Mouse (Mus musculus) liver, embryonic 15.5 days (tissue): ENCODE results near the gene Ldb3. TPM values are rescaled to one million over a fixed set of nuclear protein-coding genes. Genes with fewer than 3 reads are reported as not detected.

Source experiments
- ATAC-seq: fragments of 200-750 bp; cut with Nextera tagmentation; 2 replicates; pipeline ENCODE4 v1.8.0; 2017; ENCODE audit warnings: moderate number of reproducible peaks, mild to moderate bottlenecking, moderate library complexity; ENCODE audit not compliant: insufficient read depth
- H3K27ac ChIP-seq: fragments of 300-500 bp; sonication (generic); replicated peaks from 2 replicates; pipeline ENCODE4 v1.5.1; 2015; ENCODE audit warnings: mild to moderate bottlenecking, inconsistent platforms
- H3K27me3 ChIP-seq: fragments of 300-500 bp; sonication (generic); 2 replicates; pipeline ENCODE4 v1.6.1; 2015; ENCODE audit warnings: mild to moderate bottlenecking, inconsistent platforms
- H3K36me3 ChIP-seq: fragments of 300-500 bp; sonication (generic); replicated peaks from 2 replicates; pipeline ENCODE4 v1.6.1; 2015; ENCODE audit warnings: moderate library complexity, mild to moderate bottlenecking, inconsistent platforms
- H3K4me1 ChIP-seq: fragments of 300-500 bp; sonication (generic); replicated peaks from 2 replicates; pipeline ENCODE4 v1.6.1; 2015; ENCODE audit warnings: inconsistent platforms
- H3K4me2 ChIP-seq: fragments of 300-500 bp; sonication (generic); 2 replicates; pipeline ENCODE4 v1.6.1; 2015; ENCODE audit warnings: moderate library complexity, mild to moderate bottlenecking, inconsistent platforms
- H3K4me3 ChIP-seq: fragments of 300-500 bp; sonication (generic); replicated peaks from 2 replicates; pipeline ENCODE4 v1.5.1; 2015; ENCODE audit warnings: mild to moderate bottlenecking, inconsistent platforms
- H3K9ac ChIP-seq: fragments of 300-500 bp; sonication (generic); 2 replicates; pipeline ENCODE4 v1.6.1; 2015; ENCODE audit warnings: moderate library complexity, mild to moderate bottlenecking, inconsistent platforms
- H3K9me3 ChIP-seq: fragments of 300-500 bp; sonication (generic); replicated peaks from 2 replicates; pipeline ENCODE4 v1.6.1; 2016; ENCODE audit warnings: inconsistent platforms
- WGBS: fragments of 180-500 bp; shearing (Covaris S2); methylation state at CpG from one replicate; pipeline ENCODE4 v1.1.7; 2015; ENCODE audit warnings: mixed read lengths; ENCODE audit not compliant: insufficient replicate concordance; 5-methylcytosine and 5-hydroxymethylcytosine counted together
- polyA plus RNA-seq: library from polyadenylated mRNA; unstranded; fragments of >200 nt; fragmentation: Nextera tagmentation; extraction: Ambion mirVana; gene quantifications from 2 replicates; pipeline ENCODE4 v1.2.1, GENCODE M21; 2015

Gene Ldb3
- polyA plus RNA-seq, 1 experiment from 2014 or later = 4.2 TPM

DNA sequence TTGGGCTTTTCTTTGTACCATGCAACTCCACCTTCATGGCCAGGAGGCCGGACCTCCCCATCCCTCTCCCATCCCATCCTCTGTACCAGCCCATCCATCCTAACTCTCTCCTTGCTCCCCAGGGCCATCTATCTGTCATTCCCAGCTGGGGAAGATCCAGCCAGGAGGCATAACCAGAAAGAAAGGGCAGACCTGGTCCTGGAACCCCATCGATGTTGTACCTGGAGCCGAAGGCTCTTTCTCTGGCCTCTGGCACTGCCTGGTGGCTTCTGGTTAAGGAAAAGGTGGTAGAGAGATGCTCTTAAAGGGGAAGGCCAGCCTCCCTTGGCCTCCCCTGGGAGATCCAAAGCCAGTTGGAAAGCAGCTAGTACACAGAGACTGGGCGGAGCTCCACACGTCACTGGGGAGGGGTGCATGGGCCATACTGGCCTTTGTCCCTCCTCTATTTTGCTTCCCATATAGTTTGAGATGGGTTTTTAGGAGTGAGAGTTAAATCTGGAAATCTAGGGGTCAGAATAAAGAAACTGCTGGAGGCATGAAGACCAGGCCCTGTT, 1.6 kb upstream of the Ldb3 start:
- no peak overlapping the region for H3K9ac ChIP-seq
- H3K36me3 ChIP-seq = no peaks in the 10 kb centered on the region
- no peak overlapping the region for H3K27ac ChIP-seq
- no peaks in the 10 kb centered on the region for H3K27me3 ChIP-seq
- no peaks in the 10 kb centered on the region; the same call in 1 of the 2 replicates for H3K4me1 ChIP-seq
- WGBS = 79% methylated on average over 5 of the region's 5 CpGs
- ATAC-seq = no peak
- no peaks in the 10 kb centered on the region for H3K9me3 ChIP-seq
- H3K4me2 ChIP-seq = no peak overlapping the region
- no peak overlapping the region for H3K4me3 ChIP-seq

- Histone ChIP-seq H3K4me3 (no peak overlapping the region), H3K9ac (no peak overlapping the region), H3K4me2 (no peak overlapping the region), H3K27ac (no peak overlapping the region), H3K4me1 (no peaks in the 10 kb centered on the region; the same call in 1 of the 2 replicates), H3K27me3 (no peaks in the 10 kb centered on the region), H3K36me3 (no peaks in the 10 kb centered on the region), H3K9me3 (no peaks in the 10 kb centered on the region)
- WGBS = 77% methylated on average over 8 of the region's 8 CpGs
- no peak for ATAC-seq
Measured at GRCm38 (mm10) chr14:34589185-34589713, 767 bp upstream of the Ldb3 start.

GRCm38 (mm10) chr14:34588005-34588404, 477 bp downstream of the Ldb3 start:
- Histone ChIP-seq H3K4me2 (no peak overlapping the region), H3K27me3 (no peaks in the 10 kb centered on the region), H3K36me3 (no peaks in the 10 kb centered on the region), H3K4me3 (no peak overlapping the region), H3K9me3 (no peaks in the 10 kb centered on the region), H3K9ac (no peak overlapping the region), H3K4me1 (no peaks in the 10 kb centered on the region; the same call in 1 of the 2 replicates), H3K27ac (no peak overlapping the region)
- 38% methylated on average over 5 of the region's 5 CpGs for WGBS
- no peak for ATAC-seq

- WGBS = 75% methylated on average over 3 of the region's 3 CpGs
- Histone ChIP-seq H3K9ac (no peak overlapping the region), H3K4me3 (no peak overlapping the region), H3K27me3 (no peaks in the 10 kb centered on the region), H3K4me2 (no peak overlapping the region), H3K9me3 (no peaks in the 10 kb centered on the region), H3K4me1 (no peaks in the 10 kb centered on the region; the same call in 1 of the 2 replicates), H3K27ac (no peak overlapping the region), H3K36me3 (no peaks in the 10 kb centered on the region)
- ATAC-seq = no peak
Measured at GRCm38 (mm10) chr14:34586871-34587270, 1.6 kb downstream of the Ldb3 start.

GRCm38 (mm10) chr14:34585358-34586105, 3.0 kb downstream of the Ldb3 start:
- ATAC-seq = no peak
- H3K4me3 ChIP-seq = no peak overlapping the region
- H3K27ac ChIP-seq = no peak overlapping the region
- no peaks in the 10 kb centered on the region for H3K27me3 ChIP-seq
- H3K9ac ChIP-seq = no peak overlapping the region
- H3K4me2 ChIP-seq = no peak overlapping the region
- no peaks in the 10 kb centered on the region; the same call in 1 of the 2 replicates for H3K4me1 ChIP-seq
- 51% methylated on average over 9 of the region's 9 CpGs for WGBS
- no peaks in the 10 kb centered on the region for H3K9me3 ChIP-seq
- no peaks in the 10 kb centered on the region for H3K36me3 ChIP-seq

DNA sequence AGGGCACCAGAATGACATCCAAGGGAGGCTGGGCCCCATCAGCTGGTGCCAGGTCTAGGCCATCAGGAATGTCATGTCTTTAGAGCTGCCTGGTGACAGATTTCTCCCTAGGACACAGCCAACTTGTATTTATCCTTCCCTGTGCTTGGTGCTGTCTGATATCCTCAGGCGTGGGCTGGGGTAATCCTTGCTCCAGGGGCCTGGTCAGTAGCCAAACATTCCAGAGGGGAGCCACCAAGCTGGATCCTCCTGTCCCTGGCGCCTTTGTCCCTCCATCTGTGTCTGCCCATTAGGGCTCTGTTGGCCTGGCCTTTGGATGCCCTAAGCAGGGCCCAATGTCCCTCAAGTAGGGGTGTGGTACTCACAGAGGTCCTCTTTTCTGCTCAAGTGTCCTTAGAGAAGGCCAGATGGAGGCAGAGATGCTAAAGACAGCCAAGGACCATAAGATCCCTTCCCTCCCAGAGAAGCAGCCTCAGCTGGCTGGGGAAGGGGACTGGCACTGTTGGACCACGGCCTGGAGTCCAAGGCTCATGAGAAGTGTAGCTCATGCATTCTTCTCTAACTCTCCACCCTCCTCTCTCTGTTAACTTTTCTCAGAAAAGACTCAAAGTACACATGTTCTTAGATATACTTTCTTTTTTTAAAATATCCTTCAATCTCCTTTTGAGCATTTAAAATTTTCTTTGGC, 5.6 kb downstream of the Ldb3 start:
- ATAC-seq = no peak
- Histone ChIP-seq H3K4me3 (no peak overlapping the region), H3K27ac (no peak overlapping the region), H3K9ac (no peak overlapping the region), H3K9me3 (no peaks in the 10 kb centered on the region), H3K4me1 (no peaks in the 10 kb centered on the region; the same call in 1 of the 2 replicates), H3K27me3 (no peaks in the 10 kb centered on the region), H3K4me2 (no peak overlapping the region), H3K36me3 (no peaks in the 10 kb centered on the region)
- WGBS = 52% methylated on average over 3 of the region's 3 CpGs

DNA sequence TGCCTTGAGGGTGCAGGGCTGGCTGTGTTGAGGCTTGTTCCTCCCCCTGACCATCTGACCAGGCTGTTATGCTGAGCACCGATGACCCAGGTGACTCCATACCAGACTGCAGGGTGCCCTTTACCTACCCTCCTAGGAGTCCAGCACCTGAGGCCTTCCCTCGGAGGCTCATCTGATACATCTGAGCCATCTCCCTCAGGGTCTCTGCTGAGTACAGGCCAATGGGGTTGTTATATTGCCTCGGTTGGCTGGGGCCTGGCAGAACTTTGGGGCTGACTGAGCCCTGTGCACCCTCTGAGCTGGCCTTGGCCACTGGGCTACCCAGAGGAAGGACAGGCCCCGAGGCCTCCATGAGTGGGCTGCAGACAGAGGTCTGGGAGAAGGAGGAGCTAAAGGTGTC, 11.6 kb downstream of the Ldb3 start:
- no peaks in the 10 kb centered on the region; the same call in 1 of the 2 replicates for H3K27me3 ChIP-seq
- WGBS = 66% methylated on average over 4 of the region's 4 CpGs
- H3K4me2 ChIP-seq = no peak overlapping the region
- H3K36me3 ChIP-seq = no peaks in the 10 kb centered on the region
- no peak overlapping the region for H3K27ac ChIP-seq
- no peak overlapping the region for H3K4me3 ChIP-seq
- H3K9me3 ChIP-seq = no peaks in the 10 kb centered on the region
- H3K4me1 ChIP-seq = no peaks in the 10 kb centered on the region
- no peak overlapping the region for H3K9ac ChIP-seq
- ATAC-seq = no peak

DNA sequence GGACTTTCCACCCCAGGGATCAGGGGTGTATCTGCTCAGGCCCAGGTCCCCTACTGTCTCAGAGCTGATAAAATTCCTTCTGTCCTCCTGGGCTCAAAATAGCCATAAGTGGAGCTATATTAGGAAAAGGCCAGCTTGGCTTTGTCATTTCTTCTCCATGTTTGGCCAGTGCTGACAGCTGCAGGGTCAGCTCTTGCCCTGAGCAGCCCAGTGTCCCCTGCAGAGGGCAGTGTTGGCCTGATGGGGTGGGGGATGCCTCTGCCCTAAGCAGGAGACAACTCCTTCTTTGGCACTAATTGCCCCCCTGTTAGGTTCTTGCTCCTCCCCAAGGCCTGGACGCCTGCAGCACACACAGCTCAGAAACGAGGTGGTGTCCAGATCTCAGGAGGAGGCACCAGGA, 14.4 kb downstream of the Ldb3 start:
- no peaks in the 10 kb centered on the region for H3K36me3 ChIP-seq
- H3K4me1 ChIP-seq = no peaks in the 10 kb centered on the region
- no peak overlapping the region for H3K9ac ChIP-seq
- WGBS = 63% methylated on average over 2 of the region's 2 CpGs
- no peak overlapping the region for H3K27ac ChIP-seq
- no peak overlapping the region for H3K4me3 ChIP-seq
- H3K9me3 ChIP-seq = no peaks in the 10 kb centered on the region
- H3K27me3 ChIP-seq = peaks cover 7% of the 10 kb centered on the region
- no peak overlapping the region for H3K4me2 ChIP-seq
- no peak for ATAC-seq

DNA sequence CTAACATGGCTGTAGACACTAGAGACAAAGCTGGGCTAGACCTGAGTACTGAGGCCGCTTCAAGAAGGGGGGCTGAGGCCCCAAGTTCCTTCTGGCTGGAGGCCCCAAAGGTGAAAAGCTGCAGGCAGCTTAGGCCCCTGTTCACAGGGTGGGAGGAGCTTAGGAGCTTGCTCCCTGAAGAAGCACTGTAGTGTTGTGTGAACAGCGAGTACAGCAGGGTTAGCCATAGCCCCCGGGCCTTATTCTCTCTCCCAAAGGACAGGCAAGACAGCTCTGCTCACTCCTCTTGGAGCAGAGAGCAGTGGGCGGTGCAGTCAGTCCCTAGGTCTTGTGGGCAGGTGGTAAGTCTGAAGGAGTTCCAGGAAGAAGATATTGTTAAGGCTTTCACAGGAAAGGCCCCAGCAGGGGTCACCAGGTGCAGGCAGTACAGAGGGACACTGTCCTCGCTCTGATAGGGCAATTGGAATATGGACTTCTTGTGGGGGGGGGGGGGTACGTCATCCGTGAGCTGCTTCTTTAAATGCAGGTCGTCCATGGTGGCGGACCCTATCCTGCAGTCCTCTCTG, 15.1 kb downstream of the Ldb3 start:
- Histone ChIP-seq H3K9ac (no peak overlapping the region), H3K27me3 (peaks cover 7% of the 10 kb centered on the region), H3K4me1 (no peaks in the 10 kb centered on the region), H3K27ac (no peak overlapping the region), H3K9me3 (no peaks in the 10 kb centered on the region), H3K4me3 (no peak overlapping the region), H3K4me2 (no peak overlapping the region), H3K36me3 (no peaks in the 10 kb centered on the region)
- no peak for ATAC-seq
- 52% methylated on average over 9 of the region's 9 CpGs for WGBS

GRCm38 (mm10) chr14:34571610-34572387, 16.7 kb downstream of the Ldb3 start:
- no peak overlapping the region for H3K9ac ChIP-seq
- H3K4me1 ChIP-seq = no peaks in the 10 kb centered on the region
- no peak overlapping the region for H3K27ac ChIP-seq
- H3K9me3 ChIP-seq = no peaks in the 10 kb centered on the region
- ATAC-seq = no peak
- H3K36me3 ChIP-seq = no peaks in the 10 kb centered on the region
- 65% methylated on average over 17 of the region's 17 CpGs for WGBS
- H3K4me2 ChIP-seq = no peak overlapping the region
- no peak overlapping the region for H3K4me3 ChIP-seq
- peaks cover 7% of the 10 kb centered on the region for H3K27me3 ChIP-seq
